In genomic region chr16:14044695-14045094, GRCm38 (mm10) we compare ENCODE assay signal across 18 mouse cellular contexts. TPM values are rescaled to one million over a fixed set of nuclear protein-coding genes. Genes with fewer than 3 reads are reported as not detected.
DNase-seq lines count a peak whose midpoint lies in the region; ATAC-seq and TF ChIP-seq lines count a peak whose summit lies in the region.
"Had no signal": no experiment of that assay in that cellular context is flagged by ENCODE, and none has a peak within 500 bp of the region (broad histone marks: within the 10 kb centered on the region; RNA-seq: fewer than 3 reads in every experiment).

No protein-coding gene starts in this region.

- H3K27me3 ChIP-seq in midbrain, postnatal 0 days (ENCODE audit: insufficient read depth, low read length): no peaks in the 10 kb centered on the region
- no peaks in the 10 kb centered on the region for H3K27me3 ChIP-seq in midbrain, embryonic 16.5 days (ENCODE audit: control insufficient read depth, insufficient read depth, low read depth, low read length)
- H3K27me3 ChIP-seq: heart, embryonic 15.5 days; hindbrain, embryonic 15.5 days; kidney, embryonic 15.5 days; midbrain, embryonic 13.5 days; neural tube, embryonic 12.5 days had no signal

- H3K4me2 ChIP-seq in midbrain, postnatal 0 days (ENCODE audit: low read depth, low read length, poor library complexity, severe bottlenecking): no peak overlapping the region
- H3K4me2 ChIP-seq in midbrain, embryonic 16.5 days (ENCODE audit: low read length): no peak overlapping the region
- H3K4me2 ChIP-seq: heart, embryonic 15.5 days; hindbrain, embryonic 15.5 days; kidney, embryonic 15.5 days; midbrain, embryonic 13.5 days; neural tube, embryonic 12.5 days had no signal

- ATAC-seq in midbrain, postnatal 0 days (ENCODE audit: low FRiP score): no peak
- no peak for ATAC-seq in midbrain, embryonic 16.5 days
- ATAC-seq: activated CD4-positive, CD25-positive, alpha-beta regulatory T cell, adult 4 months; midbrain, embryonic 13.5 days had no signal

- 78% methylated on average over 8 of the region's 8 CpGs for WGBS in midbrain, postnatal 0 days
- WGBS in midbrain, embryonic 16.5 days: 73% methylated on average over 8 of the region's 8 CpGs

- no peaks in the 10 kb centered on the region for H3K4me1 ChIP-seq in midbrain, postnatal 0 days (ENCODE audit: insufficient read depth, low read length)
- no peaks in the 10 kb centered on the region for H3K4me1 ChIP-seq in midbrain, embryonic 16.5 days (ENCODE audit: control insufficient read depth, insufficient read depth, low read length)
- H3K4me1 ChIP-seq: heart, embryonic 15.5 days; hindbrain, embryonic 15.5 days; kidney, embryonic 15.5 days; midbrain, embryonic 13.5 days; neural tube, embryonic 12.5 days had no signal

- DNase-seq in frontal cortex, postnatal 36 days (ENCODE audit: low spot score in 2 of 2): peak; percentile 46 to 49
- DNase-seq in frontal cortex, postnatal 25 days (ENCODE audit: low spot score in 2 of 2): no peak
- peak; percentile 38 for DNase-seq in midbrain, postnatal 0 days (ENCODE audit: low spot score)
- DNase-seq in layer of hippocampus, adult 2 months (ENCODE audit: low spot score in 2 of 2): peak; percentile 55 to 79
- peak; percentile 40 to 46 for DNase-seq in right cerebral cortex, postnatal 36 days (ENCODE audit: low spot score in 2 of 2)
- DNase-seq in urinary bladder, adult 18-20 months (ENCODE audit: low spot score in 2 of 2): no peak
- DNase-seq in adrenal gland, postnatal 25 days: no peak
- DNase-seq: gastrocnemius, postnatal 10 days; lung, postnatal 4 days; retina, postnatal 1 day; thymus, postnatal 14 days had no signal

- no peak overlapping the region for H3K27ac ChIP-seq in midbrain, postnatal 0 days (ENCODE audit: low read depth, low read length)
- no peak overlapping the region for H3K27ac ChIP-seq in midbrain, embryonic 16.5 days (ENCODE audit: low read length)
- H3K27ac ChIP-seq in layer of hippocampus, adult 2 months: peak overlapping the region; percentile 79
- H3K27ac ChIP-seq: heart, embryonic 15.5 days; hindbrain, embryonic 15.5 days; kidney, embryonic 15.5 days; midbrain, embryonic 13.5 days; neural tube, embryonic 12.5 days had no signal

- no peak overlapping the region for H3K9ac ChIP-seq in midbrain, postnatal 0 days (replicated peaks; ENCODE audit: low read length, poor library complexity, severe bottlenecking)
- no peak overlapping the region for H3K9ac ChIP-seq in midbrain, embryonic 16.5 days (ENCODE audit: low read depth, low read length)
- H3K9ac ChIP-seq: heart, embryonic 15.5 days; hindbrain, embryonic 15.5 days; kidney, embryonic 15.5 days; midbrain, embryonic 13.5 days; neural tube, embryonic 12.5 days had no signal

- TF ChIP-seq CTCF in midbrain, postnatal 0 days (IDR thresholded peaks at IDR 0.05): no peak
- no peak for TF ChIP-seq CTCF in layer of hippocampus, adult 2 months (conservative IDR thresholded peaks at IDR 0.05)

- no peak overlapping the region for H3K4me3 ChIP-seq in midbrain, postnatal 0 days (ENCODE audit: low read depth, low read length)
- H3K4me3 ChIP-seq in midbrain, embryonic 16.5 days (ENCODE audit: low read depth, low read length): no peak overlapping the region
- no peak overlapping the region for H3K4me3 ChIP-seq in layer of hippocampus, adult 2 months
- H3K4me3 ChIP-seq: heart, embryonic 15.5 days; hindbrain, embryonic 15.5 days; kidney, embryonic 15.5 days; midbrain, embryonic 13.5 days; neural tube, embryonic 12.5 days had no signal

- H3K36me3 ChIP-seq in midbrain, postnatal 0 days (ENCODE audit: insufficient read depth, low read length): no peaks in the 10 kb centered on the region
- no peaks in the 10 kb centered on the region for H3K36me3 ChIP-seq in midbrain, embryonic 16.5 days (ENCODE audit: control insufficient read depth, insufficient read depth, low read length)
- H3K36me3 ChIP-seq: heart, embryonic 15.5 days; hindbrain, embryonic 15.5 days; kidney, embryonic 15.5 days; midbrain, embryonic 13.5 days; neural tube, embryonic 12.5 days had no signal

- no peaks in the 10 kb centered on the region for H3K9me3 ChIP-seq in midbrain, postnatal 0 days (ENCODE audit: low read length)
- H3K9me3 ChIP-seq in midbrain, embryonic 16.5 days (replicated peaks; ENCODE audit: control insufficient read depth, low read length, poor library complexity, severe bottlenecking): no peaks in the 10 kb centered on the region
- H3K9me3 ChIP-seq: heart, embryonic 15.5 days; hindbrain, embryonic 15.5 days; kidney, embryonic 15.5 days; midbrain, embryonic 13.5 days; neural tube, embryonic 12.5 days had no signal

RNA-seq across cellular contexts. Expression of gene Ifitm7, which starts 58.0 kb away (rescaled TPM):
- 0.60 TPM in 1 of 2 replicates, not detected in the other for total RNA-seq in midbrain, postnatal 0 days (2014; rRNA removed)
- polyA plus RNA-seq in midbrain, postnatal 0 days (2015; fragmentation: Nextera tagmentation; extraction: Ambion mirVana): 0.91 and 1.0 TPM in 2 replicates
- polyA plus RNA-seq in midbrain, embryonic 16.5 days (2015; fragmentation: Nextera tagmentation; extraction: Ambion mirVana): 0.55 and 1.3 TPM in 2 replicates
- total RNA-seq in layer of hippocampus, adult 2 months (2021): 1 to 10 TPM; 1.8 to 2.4 TPM
- total RNA-seq in adrenal gland, postnatal 25 days (2021): 0.94 TPM in 1 of 2 replicates, not detected in the other
- total RNA-seq: gastrocnemius, postnatal 10 days had no signal
- polyA plus RNA-seq: activated CD4-positive, CD25-positive, alpha-beta regulatory T cell, adult 4 months; heart, embryonic 15.5 days had no signal

RNA-seq across cellular contexts. Expression of gene 2900011O08Rik, which starts 58.3 kb away (rescaled TPM):
- 169 TPM in 2 replicates for total RNA-seq in midbrain, postnatal 0 days (2014; rRNA removed)
- polyA plus RNA-seq in midbrain, postnatal 0 days (2015; fragmentation: Nextera tagmentation; extraction: Ambion mirVana): 222 and 234 TPM in 2 replicates
- polyA plus RNA-seq in midbrain, embryonic 16.5 days (2015; fragmentation: Nextera tagmentation; extraction: Ambion mirVana): 189 and 216 TPM in 2 replicates
- 100 to 1,000 TPM; 248 to 261 TPM for total RNA-seq in layer of hippocampus, adult 2 months (2021)
- total RNA-seq in adrenal gland, postnatal 25 days (2021): 1.5 and 1.9 TPM in 2 replicates

Comparison
In these comparisons a context has a peak if more than half of its experiments do, and no peak if none do; other contexts are left out.
1. DNase-seq: peak in frontal cortex, postnatal 36 days (2 of 2), midbrain, postnatal 0 days (single experiment), layer of hippocampus, adult 2 months (2 of 2) and right cerebral cortex, postnatal 36 days (2 of 2); none in frontal cortex, postnatal 25 days (0 of 2), urinary bladder, adult 18-20 months (0 of 2) and adrenal gland, postnatal 25 days (single experiment).
2. RNA of gene 2900011O08Rik, which starts 58.3 kb away (total RNA-seq): 248 to 261 TPM in layer of hippocampus, adult 2 months and 169 TPM in midbrain, postnatal 0 days; 1.5 to 1.9 TPM in adrenal gland, postnatal 25 days; every median in the first group is over 10 times any median in the second.